19 mouse cellular contexts compared by ENCODE assay signal in the genomic region with DNA sequence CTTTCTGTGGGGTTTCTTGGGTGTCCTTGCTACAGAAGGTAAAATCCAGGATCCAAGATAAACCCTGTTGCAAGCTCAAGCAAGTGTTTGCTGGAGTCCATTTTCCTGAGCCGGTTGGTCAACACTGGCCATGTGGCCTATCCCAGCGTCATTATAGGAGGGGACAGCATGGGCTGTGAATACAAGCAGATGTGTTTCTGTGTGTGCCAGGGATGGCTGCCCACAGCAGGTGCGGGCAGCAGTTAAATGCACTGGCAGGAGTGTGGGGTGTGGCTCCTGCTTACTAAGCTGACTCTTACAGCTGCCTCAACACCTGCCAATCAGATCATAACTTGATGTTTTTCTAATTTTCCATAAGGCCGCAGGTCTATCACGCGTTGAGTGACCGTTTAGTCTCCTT.
A peak's percentile ranks its signal among the peaks of the same experiment; 100 is the strongest.
DNase-seq lines count a peak whose midpoint lies in the region; ATAC-seq lines count a peak whose summit lies in the region.
"Had no signal": no experiment of that assay in that cellular context is flagged by ENCODE, and none has a peak within 500 bp of the region (broad histone marks: within the 10 kb centered on the region; RNA-seq: fewer than 3 reads in every experiment).

No protein-coding gene starts in this region.

- DNase-seq in gastrocnemius, postnatal 14 days = peak; percentile 65
- DNase-seq in gastrocnemius, postnatal 36 days = no peak
- peak; percentile 29 to 36 for DNase-seq in spleen, postnatal 36 days (ENCODE audit: low spot score in 2 of 2)
- no peak for DNase-seq in spleen, postnatal 14 days (ENCODE audit: low spot score in 2 of 2)
- DNase-seq in thymus, postnatal 4 days = no peak
- no peak for DNase-seq in embryo, embryonic 10.5 days (ENCODE audit: low spot score)
- DNase-seq in cerebellum, adult 9-10 months = no peak
- DNase-seq: adrenal gland, postnatal 25 days; cerebellum, adult 18-20 months; forebrain, postnatal 0 days; heart, adult 18-20 months; heart, postnatal 36 days; liver, embryonic 13.5 days; lung, postnatal 14 days; right cerebral cortex, postnatal 25 days had no signal

- intact Hi-C loops in gastrocnemius, postnatal 14 days (cut with DNase I; ENCODE audit: low total_unique reads) = no loop called here
- intact Hi-C loops in gastrocnemius, postnatal 36 days (cut with DNase I) = loop anchor here (5.0 kb wide), 1 partner anchor 67 kb away; no protein-coding TSS in a partner anchor

- peak; percentile 82 for ATAC-seq in megakaryocyte-erythroid progenitor cell, adult 5-6 weeks (replicated peaks; ENCODE audit: low FRiP score, low TSS enrichment, poor library complexity, severe bottlenecking)
- ATAC-seq: forebrain, postnatal 0 days; hindbrain, postnatal 0 days; intestine, embryonic 16.5 days; midbrain, embryonic 15.5 days had no signal

Comparison
In these comparisons a context has a peak if more than half of its experiments do, and no peak if none do; other contexts are left out.
1. DNase-seq: peak in gastrocnemius, postnatal 14 days (single experiment) and spleen, postnatal 36 days (2 of 2); none in gastrocnemius, postnatal 36 days (0 of 2), spleen, postnatal 14 days (0 of 2), thymus, postnatal 4 days (single experiment), embryo, embryonic 10.5 days (single experiment) and cerebellum, adult 9-10 months (single experiment).